Mouse (Mus musculus) layer of hippocampus, adult 6 months (tissue): ENCODE results near the gene Gm10153. TPM values are rescaled to one million over a fixed set of nuclear protein-coding genes. Genes with fewer than 3 reads are reported as not detected.

ENCODE experiments used
- long read RNA-seq, 2 experiments: library from polyadenylated mRNA; unstranded; transcript quantifications; one replicate each; pipeline ENCODE4 v2.0.0; 2019 to 2020
- polyA plus RNA-seq: library from polyadenylated mRNA; unstranded; fragments of <200 nt; fragmentation: Nextera tagmentation; gene quantifications from 2 replicates; pipeline ENCODE4 v1.2.3, GENCODE M21; 2021

Gm10153 gene
- polyA plus RNA-seq, result not detected in 2 replicates
- long read RNA-seq, experiment 1, result 0 reads
- long read RNA-seq, experiment 2, result 0 reads

DNA sequence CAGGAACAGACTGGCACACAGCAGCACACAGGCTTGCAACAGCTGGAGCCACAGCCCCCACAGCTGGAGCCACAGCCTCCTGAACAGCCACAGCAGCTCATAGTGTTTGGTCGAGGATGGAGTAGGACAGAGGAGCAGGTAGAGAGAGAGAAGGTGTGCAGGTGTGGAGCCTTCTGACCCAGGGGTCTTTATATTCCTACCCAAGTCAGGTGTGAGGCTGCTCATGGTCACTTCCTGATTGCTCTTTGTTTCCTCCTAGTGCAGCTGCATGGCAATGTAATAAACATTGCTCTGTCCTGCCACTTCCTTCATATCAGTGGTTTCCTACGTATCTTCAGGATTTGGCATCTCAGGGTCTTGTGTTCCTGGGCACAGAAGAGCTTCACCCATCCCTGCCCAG, at the start of gene Gm10153:
Gm10153 (minus strand) TSS at position 101 of the 400 bp plus-strand sequence.

GRCm38 (mm10) chr7:142229871-142230270, 39.7 kb upstream of the Gm10153 start, which contains the start of gene Krtap5-5:
TSS of gene Krtap5-5 (minus strand) at chr7:142229971.

DNA sequence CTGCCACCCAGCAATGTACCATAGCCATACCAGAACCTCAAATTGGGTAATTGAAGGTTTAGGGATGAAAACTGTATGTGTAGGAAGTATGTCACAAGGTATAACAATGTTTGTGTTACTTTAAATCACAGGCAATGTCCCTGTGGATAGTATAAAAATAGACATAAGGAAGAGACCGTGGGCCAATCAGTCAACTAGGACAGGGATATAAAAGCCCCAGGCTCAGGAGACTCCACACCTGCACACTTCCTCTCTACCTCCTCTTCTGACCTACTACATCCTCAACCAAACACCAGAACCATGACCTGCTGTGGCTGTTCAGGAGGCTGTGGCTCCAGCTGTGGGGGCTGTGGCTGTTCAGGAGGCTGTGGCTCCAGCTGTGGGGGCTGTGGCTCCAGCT, 21.4 kb upstream of the Gm10153 start, which contains the start of gene Gm7579:
Gm7579 (plus strand) TSS at position 301 of the 400 bp plus-strand sequence.

DNA sequence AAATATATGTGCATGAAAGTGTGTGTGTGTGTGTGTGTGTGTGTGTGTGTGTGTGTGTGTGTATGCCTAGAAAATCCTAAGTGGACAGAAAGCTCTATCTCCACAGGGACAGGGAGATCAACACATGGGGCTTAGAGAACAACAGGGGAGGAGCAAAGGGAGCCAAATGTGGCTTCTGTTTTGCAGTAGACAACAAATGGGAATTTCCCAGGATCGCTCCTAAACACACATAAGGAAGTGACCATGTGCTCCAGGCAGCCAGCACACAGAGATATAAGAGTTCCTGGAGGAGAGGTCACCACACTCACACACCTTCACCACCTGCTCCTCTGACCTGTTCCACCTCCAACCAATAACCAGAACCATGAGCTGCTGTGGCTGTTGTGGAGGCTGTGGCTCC, 10.9 kb upstream of the Gm10153 start, which contains the start of gene Krtap5-3:
Krtap5-3 (plus strand) TSS at position 301 of the 400 bp plus-strand sequence.

DNA sequence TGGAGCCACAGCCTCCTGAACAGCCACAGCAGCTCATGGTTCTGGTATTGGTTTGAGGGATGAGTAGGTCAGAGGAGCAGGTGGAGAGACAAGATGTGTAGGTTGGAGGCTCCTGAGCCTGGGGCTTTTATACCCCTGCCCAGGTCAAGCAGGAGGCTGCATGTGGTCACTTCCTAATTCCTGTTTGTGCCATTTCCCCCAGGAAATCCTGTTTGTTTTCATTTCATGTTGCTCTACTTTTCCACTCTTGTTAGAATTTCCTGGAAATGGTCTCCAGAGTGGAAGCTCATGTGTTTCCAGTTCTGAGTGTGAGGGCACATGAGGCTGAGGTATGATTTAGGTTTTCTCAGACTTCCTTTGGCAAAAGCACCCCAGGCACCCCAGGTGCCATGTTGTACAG, 14.3 kb downstream of the Gm10153 start, which contains the start of gene Krtap5-2:
Krtap5-2 (minus strand) TSS at position 101 of the 400 bp plus-strand sequence.

DNA sequence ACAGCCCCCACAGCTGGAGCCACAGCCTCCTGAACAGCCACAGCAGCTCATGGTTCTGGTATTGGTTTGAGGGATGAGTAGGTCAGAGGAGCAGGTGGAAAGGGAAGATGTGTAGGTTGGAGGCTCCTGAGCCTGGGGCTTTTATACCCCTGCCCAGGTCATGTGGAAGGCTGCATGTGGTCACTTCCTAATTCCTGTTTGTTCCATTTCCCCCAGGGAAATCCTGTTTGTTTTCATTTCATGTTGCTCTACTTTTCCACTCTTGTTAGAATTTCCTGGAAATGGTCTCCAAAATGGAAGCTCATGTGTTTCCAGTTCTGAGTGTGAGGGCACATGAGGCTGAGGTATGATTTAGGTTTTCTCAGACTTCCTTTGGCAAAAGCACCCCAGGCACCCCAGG, 24.6 kb downstream of the Gm10153 start, which contains the start of gene Gm4553:
Gm4553 (minus strand) TSS at position 101 of the 400 bp plus-strand sequence.

DNA sequence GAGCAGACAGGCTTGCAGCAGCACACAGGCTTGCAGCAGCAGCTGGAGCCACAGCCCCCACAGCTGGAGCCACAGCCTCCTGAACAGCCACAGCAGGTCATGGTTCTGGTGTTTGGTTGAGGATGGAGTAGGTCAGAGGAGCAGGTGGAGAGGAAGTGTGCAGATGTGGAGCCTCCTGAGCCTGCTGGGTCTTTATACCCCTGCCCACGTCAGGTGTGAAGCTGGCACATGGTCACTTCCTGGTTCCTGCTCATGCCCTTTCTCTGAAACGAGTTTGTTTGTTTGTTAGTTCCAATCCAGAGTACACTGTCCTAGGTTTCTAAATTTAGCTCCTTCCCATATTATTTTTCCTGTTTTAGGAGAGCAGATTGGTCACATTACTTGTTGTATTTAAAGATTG, 33.2 kb downstream of the Gm10153 start, which contains the start of gene Gm29735:
Gm29735 (minus strand) TSS at position 101 of the 400 bp plus-strand sequence.

GRCm38 (mm10) chr7:142144507-142144906, 45.7 kb downstream of the Gm10153 start, which contains the start of gene Gm45337:
TSS of gene Gm45337 (minus strand) at chr7:142144607.

Other genes with a start within 250 kb of the Gm10153 start
- 13.8 and 18.3 TPM in 2 replicates for gene Brsk2, start 240.6 kb downstream of the Gm10153 start, polyA plus RNA-seq
- 42.0 and 42.7 TPM in 2 replicates for gene Mob2, start 129.3 kb downstream of the Gm10153 start, polyA plus RNA-seq
- 22.7 and 63.1 TPM in 2 replicates for gene Dusp8, start 94.5 kb downstream of the Gm10153 start, polyA plus RNA-seq
- not detected in 2 replicates for gene Gm45618, start 69.7 kb downstream of the Gm10153 start, polyA plus RNA-seq
- not detected in 2 replicates for gene Gm39115, start 54.4 kb downstream of the Gm10153 start, polyA plus RNA-seq
- not detected in 2 replicates for gene Gm45337, start 45.8 kb downstream of the Gm10153 start, polyA plus RNA-seq
- not detected in 2 replicates for gene Gm29735, start 33.3 kb downstream of the Gm10153 start, polyA plus RNA-seq
- gene Gm4553, start 24.6 kb downstream of the Gm10153 start, polyA plus RNA-seq, result not detected in 2 replicates
- gene Krtap5-2, start 14.4 kb downstream of the Gm10153 start, polyA plus RNA-seq, result not detected in 2 replicates
- gene Krtap5-3, start 11.0 kb upstream of the Gm10153 start, polyA plus RNA-seq, result not detected in 2 replicates
- gene Gm7579, start 21.5 kb upstream of the Gm10153 start, polyA plus RNA-seq, result not detected in 2 replicates
- not detected in 2 replicates for gene Krtap5-5, start 39.6 kb upstream of the Gm10153 start, polyA plus RNA-seq
- not detected in 2 replicates for gene Gm40460, start 50.7 kb upstream of the Gm10153 start, polyA plus RNA-seq
- not detected in 2 replicates for gene Gm2431, start 68.0 kb upstream of the Gm10153 start, polyA plus RNA-seq
- gene Gm4559, start 84.0 kb upstream of the Gm10153 start, polyA plus RNA-seq, result not detected in 2 replicates
- not detected in 2 replicates for gene Krtap5-1, start 106.7 kb upstream of the Gm10153 start, polyA plus RNA-seq
- gene Krtap5-4, start 113.2 kb upstream of the Gm10153 start, polyA plus RNA-seq, result not detected in 2 replicates
- 36.8 and 37.1 TPM in 2 replicates for gene Ifitm10, start 183.4 kb upstream of the Gm10153 start, polyA plus RNA-seq
- gene Gm49369, start 192.3 kb upstream of the Gm10153 start, polyA plus RNA-seq, result 0.75 and 1.3 TPM in 2 replicates
- 498 and 676 TPM in 2 replicates for gene Ctsd, start 197.6 kb upstream of the Gm10153 start, polyA plus RNA-seq
- not detected in 2 replicates for gene Syt8, start 244.5 kb upstream of the Gm10153 start, polyA plus RNA-seq